Mouse (Mus musculus) embryo, embryonic 10.5 days (tissue): ENCODE measurements at regions not wholly inside any gene's neighbourhood (a gene's known extent, or its start where the extent isn't known, plus 50 kb on each side); places are given as distances from the start of the nearest gene placed in this dataset.

Source experiments
- DNase-seq: peaks from one replicate; pipeline ENCODE4 v3.0.0-alpha.2; 2015; ENCODE audit warnings: low spot score

GRCm38 (mm10) chr15:88035486-88035885, 491.4 kb downstream of the Fam19a5 start:
- no peak for DNase-seq

- DNase-seq = peak; percentile 53
Measured at GRCm38 (mm10) chr15:88036146-88037000, 492.3 kb downstream of the Fam19a5 start.

DNA sequence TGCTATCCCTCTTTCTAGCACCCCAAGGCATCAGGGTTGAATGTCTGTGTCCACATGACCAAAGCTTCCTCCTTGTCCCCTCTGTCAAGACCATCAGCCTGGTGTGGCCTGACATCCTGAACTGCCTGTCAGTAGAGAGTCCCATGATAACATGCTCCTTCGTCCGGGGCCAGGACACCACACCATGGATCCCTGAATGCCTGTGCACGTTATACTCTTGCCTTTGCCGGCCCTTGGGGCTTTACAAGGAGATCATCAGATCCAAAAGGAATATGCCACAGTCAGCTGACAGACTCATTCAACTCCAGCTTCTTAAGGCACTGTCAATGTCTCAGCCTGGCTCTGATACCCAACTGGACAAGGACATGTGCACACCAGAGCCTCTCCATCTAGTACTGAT, 493.5 kb downstream of the Fam19a5 start:
- no peak for DNase-seq

DNA sequence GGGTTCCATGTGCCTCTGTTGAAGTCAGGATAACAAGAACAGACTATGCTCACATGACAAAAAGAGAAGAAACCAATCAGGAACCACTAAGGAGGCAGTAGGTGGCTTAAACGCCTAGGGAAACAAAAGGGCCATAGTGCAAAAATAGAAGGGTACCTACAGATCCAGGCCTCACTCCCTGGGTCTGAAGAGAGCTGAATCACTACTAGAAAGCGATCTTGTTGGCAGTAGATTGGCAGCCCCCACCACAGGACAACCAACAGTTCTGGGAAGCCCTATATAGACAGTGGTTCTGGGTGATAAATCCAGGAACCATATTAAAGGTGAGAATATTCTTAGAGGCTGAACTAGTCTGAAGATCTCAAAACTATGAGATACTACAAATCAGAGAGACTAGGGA, 498.7 kb downstream of the Fam19a5 start:
- DNase-seq = no peak

DNA sequence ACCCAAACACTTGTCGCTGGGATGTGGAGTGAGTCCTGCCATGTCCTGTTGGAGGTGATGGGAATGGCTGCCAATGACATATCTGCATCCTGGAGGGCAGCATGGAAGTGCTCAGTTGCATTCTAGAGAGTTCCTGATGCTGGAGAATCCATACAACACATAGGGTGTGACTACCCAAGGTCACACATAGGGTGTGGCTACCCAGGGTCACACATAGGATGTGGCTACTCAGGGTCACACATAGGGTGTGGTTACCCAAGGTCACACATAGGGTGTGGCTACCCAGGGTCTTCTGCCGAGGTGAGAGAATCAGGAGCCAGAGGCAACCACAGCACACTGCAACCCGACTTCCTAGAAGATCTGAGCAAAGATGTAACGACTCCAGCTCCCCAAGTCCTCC, 514.0 kb downstream of the Fam19a5 start:
- DNase-seq = no peak

- DNase-seq = no peak
Measured at GRCm38 (mm10) chr15:88060935-88061334, 516.8 kb downstream of the Fam19a5 start.

DNA sequence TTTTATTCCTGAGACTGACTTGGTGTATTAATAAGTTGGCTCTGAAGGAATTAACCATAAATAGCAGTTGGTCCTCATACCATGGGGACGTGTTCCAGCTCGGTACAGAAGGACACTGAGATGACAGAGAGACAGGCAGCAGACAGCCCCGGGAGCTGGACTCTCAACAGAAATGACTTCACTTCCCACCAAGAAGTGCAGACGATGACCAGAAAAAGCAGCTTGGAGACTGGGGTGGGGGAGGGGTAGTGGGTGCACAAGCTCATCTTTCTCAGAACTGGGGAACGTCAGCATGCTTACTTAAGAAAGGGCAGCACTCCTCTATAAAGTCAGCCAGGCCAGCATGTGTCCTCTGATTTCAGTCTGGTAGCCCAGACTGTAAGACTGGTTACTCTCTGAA, 518.9 kb downstream of the Fam19a5 start:
- no peak for DNase-seq

DNA sequence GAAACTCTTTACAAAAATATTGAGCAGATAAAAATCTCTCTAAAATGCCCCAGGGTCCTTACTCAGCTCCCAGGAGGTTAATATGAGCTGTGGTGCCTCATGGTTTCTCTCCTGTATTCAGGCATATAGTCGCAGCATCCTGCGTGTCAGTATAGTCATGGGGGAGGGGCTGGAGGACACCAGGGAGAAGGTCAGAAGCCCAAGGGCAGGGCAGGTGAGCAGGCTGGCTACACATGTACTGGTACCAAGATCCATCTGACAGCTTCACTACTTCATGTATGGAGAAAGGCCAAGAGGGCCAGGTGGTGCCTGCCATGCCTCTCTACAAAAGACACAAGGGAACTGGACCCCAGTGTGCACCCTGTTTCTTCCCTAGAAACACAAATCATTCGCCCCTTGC, 524.4 kb downstream of the Fam19a5 start:
- no peak for DNase-seq

DNA sequence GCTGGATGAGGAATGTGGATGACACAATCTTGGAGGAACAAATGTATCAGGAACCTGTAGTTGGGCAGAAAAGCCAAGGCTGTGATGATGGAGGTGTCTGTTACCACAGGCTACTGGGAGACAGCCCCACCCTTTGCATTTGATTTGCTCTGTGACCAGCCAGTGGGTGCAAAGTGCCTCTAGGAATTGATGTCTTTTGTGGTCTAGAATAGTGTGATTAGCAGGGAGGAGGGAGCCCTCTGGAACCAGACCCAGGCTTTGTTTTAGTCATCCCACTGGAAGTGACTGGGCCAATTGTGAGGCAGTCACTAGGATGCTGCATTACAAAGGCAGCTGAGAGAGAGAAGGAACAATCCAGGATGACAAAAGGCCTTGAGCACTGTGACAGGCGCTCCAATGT, 527.4 kb upstream of the Zdhhc25 start:
- no peak for DNase-seq

GRCm38 (mm10) chr15:88083911-88084310, 516.2 kb upstream of the Zdhhc25 start:
- DNase-seq = no peak

GRCm38 (mm10) chr15:88085631-88086030, 514.5 kb upstream of the Zdhhc25 start:
- DNase-seq = no peak

- DNase-seq = no peak
Measured at GRCm38 (mm10) chr15:88089486-88089885, 510.6 kb upstream of the Zdhhc25 start.

GRCm38 (mm10) chr15:88091390-88091789, 508.7 kb upstream of the Zdhhc25 start:
- peak; percentile 12 for DNase-seq

DNA sequence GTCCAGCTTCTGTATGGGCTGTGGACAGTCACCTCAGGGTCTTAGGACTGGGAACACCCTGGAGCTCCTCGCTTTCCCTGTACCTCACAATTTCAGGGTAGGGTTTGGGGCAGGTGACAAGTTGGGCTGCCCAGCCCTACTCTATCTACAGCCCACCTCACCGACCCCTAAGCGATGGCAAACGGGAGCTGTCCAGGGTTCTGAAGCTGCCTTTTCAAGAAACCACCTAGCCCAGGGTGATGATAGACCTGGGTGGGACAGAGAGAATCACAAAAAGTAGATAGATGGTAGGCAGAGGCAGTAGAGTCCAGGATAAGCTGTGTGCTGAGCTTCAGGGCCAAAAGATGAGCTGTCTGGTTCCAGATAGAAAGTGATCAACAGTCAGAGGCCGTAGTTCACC, 479.7 kb upstream of the Zdhhc25 start:
- peak; percentile 63 for DNase-seq

GRCm38 (mm10) chr15:88123907-88124523, 476.1 kb upstream of the Zdhhc25 start:
- no peak for DNase-seq

DNA sequence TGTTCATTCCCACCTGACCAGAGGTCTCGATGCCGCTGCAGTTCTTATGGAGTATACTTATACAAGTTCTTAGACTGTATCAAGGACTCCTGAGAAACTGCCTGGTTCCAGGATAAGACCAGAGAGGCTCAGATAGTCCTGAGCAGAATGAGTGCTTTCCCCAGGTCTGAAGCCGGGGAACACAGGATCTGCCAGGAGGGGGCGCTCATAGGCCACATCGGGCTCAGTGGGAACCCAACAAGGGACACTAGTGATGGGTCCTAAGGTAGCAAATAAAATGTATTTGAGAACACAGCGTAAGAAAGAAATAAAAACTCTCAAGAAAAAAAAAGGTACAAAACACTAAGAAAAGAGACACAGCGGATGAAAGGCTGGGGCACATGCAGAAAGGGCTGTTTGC, 454.0 kb upstream of the Zdhhc25 start:
- peak; percentile 75 for DNase-seq

DNA sequence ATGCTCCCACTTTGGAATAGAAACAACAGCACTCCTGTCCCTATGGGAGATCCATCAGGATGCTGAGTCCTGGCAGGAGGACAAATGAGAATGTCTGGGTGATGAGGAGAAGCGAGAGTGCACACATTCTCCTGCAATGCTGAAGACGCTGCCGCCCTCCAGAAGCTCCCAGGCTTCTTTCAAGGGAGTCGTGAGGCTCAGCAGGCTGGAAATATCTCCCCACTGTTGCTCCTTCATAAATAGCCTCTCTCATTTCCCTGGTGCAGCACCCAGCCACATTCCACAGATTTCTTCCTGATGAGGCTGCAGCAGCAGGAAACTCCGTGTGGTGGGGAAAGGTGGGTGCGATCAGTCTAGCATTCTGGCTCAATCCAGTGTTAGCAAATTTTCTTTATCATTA, 448.9 kb upstream of the Zdhhc25 start:
- no peak for DNase-seq

DNA sequence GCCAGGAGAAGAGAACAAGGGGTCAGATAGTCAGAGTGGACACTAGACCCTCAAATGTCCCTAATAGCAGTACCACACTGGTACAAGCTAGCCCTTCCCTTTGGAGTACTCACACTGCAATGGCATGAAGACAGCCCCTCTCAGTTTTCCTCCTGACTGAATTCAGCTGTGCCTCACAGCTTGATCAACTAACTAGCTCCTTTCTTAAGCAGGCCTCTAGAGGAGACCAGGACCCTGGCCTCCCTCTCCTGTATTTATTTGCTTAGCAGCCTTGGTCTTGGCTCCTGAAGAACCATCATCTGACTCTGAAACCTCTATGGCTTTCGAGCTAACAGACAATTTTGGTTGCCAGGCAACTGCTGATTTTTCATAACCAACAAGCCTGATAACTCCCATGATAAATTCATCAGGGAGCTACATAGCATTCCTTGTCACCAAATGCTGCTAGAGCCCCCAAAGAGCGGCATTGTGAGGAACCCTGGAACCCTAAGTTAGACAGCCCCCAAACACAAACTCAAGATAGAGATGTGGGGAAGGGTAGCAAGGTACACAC, 440.4 kb upstream of the Zdhhc25 start:
- no peak for DNase-seq

- DNase-seq = no peak
Measured at GRCm38 (mm10) chr15:88160291-88160690, 439.8 kb upstream of the Zdhhc25 start.

GRCm38 (mm10) chr15:88163438-88163837, 436.7 kb upstream of the Zdhhc25 start:
- DNase-seq = no peak

- DNase-seq = peak; percentile 79
Measured at GRCm38 (mm10) chr15:88174326-88174725, 425.8 kb upstream of the Zdhhc25 start.

DNA sequence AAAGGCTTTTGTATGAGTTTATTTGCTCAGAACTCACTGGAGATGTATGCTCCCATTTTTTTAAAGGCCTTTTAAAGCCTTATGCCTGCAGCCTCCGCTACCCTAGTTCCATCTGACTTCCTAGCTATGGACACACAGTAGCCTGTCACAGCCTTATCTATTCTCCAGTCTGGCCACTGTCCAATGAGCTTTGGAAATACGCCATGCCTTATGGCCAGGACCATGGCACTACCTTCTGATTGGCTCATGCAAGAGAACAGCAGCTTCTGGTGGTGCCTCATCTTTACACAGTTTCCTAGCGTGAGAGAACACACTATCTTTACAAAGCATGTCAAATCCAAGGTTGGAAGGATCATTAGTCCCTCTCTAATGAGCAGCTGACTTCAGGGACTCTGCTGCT, 424.1 kb upstream of the Zdhhc25 start:
- no peak for DNase-seq

GRCm38 (mm10) chr15:88196539-88196938, 403.6 kb upstream of the Zdhhc25 start:
- DNase-seq = no peak
